Mouse (Mus musculus) thymus, postnatal 0 days (tissue): ENCODE results near the gene Hoxb6. TPM values are rescaled to one million over a fixed set of nuclear protein-coding genes. Genes with fewer than 3 reads are reported as not detected.

Experiments used
- DNase-seq: peaks from one replicate; pipeline ENCODE4 v3.0.0-alpha.2; 2015; ENCODE audit warnings: low spot score
- polyA plus RNA-seq: library from polyadenylated mRNA; unstranded; fragments of >200 nt; fragmentation: Nextera tagmentation; extraction: Ambion mirVana; gene quantifications from 2 replicates; pipeline ENCODE4 v1.2.1, GENCODE M21; 2015

Gene Hoxb6
- polyA plus RNA-seq, 1 experiment from 2014 or later = 0.10 TPM

GRCm38 (mm10) chr11:96299781-96300180 lies 7.5 kb downstream of the Hoxb6 start:
- no peak for DNase-seq

- DNase-seq = no peak
Observed at GRCm38 (mm10) chr11:96300354-96301063, 8.2 kb downstream of the Hoxb6 start.

DNA sequence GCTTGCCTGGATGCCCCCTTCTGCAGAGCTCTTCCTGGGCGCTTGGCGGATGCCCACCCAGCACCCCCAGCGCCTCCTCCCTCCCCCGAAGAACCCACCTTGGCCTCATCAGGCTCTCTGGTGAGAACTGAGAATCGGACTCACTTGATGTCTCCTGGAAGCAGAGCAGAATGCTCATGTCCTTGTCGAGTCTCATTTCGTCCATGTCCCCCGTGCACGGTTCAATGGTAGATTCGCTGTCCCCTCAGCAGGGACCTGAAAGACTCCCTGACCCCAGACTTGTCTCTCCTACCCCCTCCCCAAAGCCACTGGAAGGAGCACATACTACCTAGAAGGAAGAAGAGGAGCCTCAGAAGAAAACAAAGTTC lies 8.8 kb downstream of the Hoxb6 start:
- DNase-seq = no peak

- no peak for DNase-seq
Observed at GRCm38 (mm10) chr11:96301837-96302236, 9.6 kb downstream of the Hoxb6 start.

DNA sequence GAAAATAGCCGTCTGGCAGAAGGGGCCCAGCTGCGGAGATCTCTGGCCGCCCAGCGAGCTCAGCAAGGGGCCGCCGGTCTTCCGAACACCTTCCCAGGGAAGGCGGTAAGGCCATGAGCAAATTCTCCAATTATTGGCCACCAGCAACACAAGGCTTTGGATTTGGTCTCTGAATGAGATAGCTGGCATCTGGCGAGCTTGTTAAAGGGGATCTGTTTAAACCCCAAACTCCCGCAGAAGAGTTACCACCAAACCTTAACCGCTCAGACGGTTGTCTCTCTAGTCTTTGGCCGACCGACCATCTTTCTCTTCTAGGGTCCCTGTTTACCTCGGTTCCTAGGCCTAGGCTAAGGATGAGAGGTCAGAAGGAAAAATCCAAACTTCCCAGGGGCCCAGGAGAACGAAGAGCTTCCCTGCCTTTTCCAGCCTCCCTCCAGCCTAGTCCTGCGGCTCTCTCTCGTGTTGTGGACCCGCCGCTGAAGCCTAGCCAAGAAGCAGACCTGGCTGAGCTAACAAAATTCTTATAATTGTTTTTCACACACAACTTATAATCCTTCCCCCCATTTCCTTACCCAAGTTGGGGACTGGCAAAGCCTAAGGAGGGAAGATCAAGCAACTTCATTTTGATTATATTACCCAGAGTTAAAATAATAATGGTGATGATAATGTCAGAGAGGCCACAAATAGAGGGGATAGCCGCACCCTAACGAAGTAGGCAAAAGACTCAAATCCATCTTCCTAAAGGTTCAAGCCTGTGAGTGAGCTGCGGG lies 10.3 kb downstream of the Hoxb6 start:
- DNase-seq = no peak

DNA sequence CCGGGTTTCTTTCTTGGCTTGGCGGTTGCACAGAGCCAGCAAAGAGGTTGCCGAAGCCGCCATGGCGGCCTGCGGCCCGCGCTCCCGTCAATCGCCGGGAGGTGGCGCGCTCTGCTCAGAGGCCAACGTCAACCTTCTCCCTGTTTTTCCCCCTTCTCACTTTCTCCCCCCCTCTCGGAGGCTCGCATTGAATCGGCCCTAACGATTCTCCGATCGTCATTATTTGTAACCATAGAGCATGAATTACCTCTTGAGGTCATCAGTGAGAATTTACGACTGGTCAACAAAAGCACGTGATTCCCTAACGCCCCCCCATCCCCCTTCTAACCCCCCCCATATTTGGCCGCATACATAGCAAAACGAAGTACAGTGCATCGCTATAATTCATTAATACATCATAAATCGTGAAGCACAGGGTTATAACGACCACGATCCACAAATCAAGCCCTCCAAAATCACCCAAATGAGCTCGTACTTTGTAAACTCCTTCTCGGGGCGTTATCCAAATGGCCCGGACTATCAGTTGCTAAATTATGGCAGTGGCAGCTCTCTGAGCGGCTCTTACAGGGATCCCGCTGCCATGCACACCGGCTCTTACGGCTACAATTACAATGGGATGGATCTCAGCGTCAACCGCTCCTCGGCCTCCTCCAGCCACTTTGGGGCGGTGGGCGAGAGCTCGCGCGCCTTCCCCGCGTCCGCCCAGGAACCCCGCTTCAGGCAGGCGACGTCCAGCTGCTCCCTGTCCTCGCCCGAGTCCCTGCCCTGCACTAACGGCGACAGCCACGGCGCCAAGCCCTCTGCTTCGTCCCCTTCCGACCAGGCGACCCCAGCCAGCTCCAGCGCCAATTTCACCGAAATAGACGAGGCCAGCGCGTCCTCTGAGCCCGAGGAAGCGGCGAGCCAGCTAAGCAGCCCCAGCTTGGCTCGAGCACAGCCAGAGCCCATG lies 11.1 kb downstream of the Hoxb6 start, which contains the start of gene Hoxb5:
TSS of gene Hoxb5 (plus strand) at position 186 of the 949 bp plus-strand sequence.
- DNase-seq = peak; percentile 65

- no peak for DNase-seq
Observed at GRCm38 (mm10) chr11:96304381-96305195, 12.3 kb downstream of the Hoxb6 start.

GRCm38 (mm10) chr11:96305505-96306182 lies 13.4 kb downstream of the Hoxb6 start:
- DNase-seq = no peak

DNA sequence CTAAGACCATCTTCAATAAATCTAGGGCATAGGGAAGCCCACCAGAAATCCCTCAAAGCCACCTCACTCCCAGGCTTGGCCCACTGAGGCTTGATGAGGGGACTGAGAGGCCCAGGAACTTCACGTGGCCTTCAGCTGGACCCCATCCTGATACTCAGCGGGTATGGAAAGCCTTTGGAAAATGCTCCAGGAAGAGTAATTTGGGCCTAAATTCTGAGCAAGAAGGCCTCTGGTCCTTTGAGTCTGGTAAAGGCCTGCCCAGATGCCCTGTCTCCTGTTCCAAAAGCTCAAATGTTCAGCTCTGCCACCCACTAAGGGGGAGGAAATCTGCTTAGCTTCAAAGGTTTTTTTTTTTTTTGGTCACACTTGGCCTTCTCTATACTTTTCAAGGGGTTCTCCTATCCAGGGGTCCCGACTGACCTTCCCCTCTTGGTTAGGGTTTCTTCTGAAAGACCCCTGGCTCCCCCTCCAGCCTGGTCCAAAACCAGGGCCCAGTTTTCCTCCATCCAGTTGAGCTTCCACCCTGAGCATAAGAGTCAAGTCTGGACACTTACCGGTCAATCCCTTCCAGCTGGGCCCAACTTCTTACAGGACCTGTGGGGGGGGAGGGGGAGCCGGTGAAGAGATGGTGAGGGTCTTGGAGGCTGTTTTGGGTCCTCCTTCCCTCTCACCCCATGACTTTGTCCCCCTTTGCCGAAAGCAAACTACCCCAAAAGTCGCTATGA lies 14.1 kb downstream of the Hoxb6 start:
- DNase-seq = no peak

GRCm38 (mm10) chr11:96306908-96307269 lies 14.6 kb downstream of the Hoxb6 start:
- DNase-seq = no peak

GRCm38 (mm10) chr11:96308763-96309162 lies 16.5 kb downstream of the Hoxb6 start:
- no peak for DNase-seq

GRCm38 (mm10) chr11:96309288-96309687 lies 17.0 kb downstream of the Hoxb6 start:
- no peak for DNase-seq

GRCm38 (mm10) chr11:96310183-96310938 lies 18.1 kb downstream of the Hoxb6 start:
- DNase-seq = no peak

DNA sequence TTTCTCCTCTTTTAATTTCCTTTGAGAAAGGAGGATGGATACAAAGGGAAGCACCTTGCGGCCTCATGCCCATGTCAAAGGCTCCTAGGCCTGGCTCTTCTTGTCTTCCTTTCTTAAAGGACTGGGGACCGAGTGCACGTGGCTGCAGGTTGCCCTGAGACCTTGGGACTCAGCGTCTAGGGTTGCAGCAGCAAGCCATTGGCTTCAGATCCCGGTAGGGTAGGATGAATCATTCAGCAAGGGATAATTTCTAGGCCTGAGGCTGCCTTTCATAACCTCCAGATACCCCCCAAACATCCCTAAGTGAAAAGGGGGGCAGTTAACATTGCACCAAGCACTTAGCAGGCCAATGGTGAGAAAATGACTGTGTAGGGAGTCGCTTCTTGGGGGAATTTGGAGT lies 18.8 kb downstream of the Hoxb6 start:
- no peak for DNase-seq

- peak; percentile 68 for DNase-seq
Observed at GRCm38 (mm10) chr11:96311520-96312417, 19.5 kb downstream of the Hoxb6 start.

GRCm38 (mm10) chr11:96313134-96313533 lies 20.9 kb downstream of the Hoxb6 start:
- no peak for DNase-seq

DNA sequence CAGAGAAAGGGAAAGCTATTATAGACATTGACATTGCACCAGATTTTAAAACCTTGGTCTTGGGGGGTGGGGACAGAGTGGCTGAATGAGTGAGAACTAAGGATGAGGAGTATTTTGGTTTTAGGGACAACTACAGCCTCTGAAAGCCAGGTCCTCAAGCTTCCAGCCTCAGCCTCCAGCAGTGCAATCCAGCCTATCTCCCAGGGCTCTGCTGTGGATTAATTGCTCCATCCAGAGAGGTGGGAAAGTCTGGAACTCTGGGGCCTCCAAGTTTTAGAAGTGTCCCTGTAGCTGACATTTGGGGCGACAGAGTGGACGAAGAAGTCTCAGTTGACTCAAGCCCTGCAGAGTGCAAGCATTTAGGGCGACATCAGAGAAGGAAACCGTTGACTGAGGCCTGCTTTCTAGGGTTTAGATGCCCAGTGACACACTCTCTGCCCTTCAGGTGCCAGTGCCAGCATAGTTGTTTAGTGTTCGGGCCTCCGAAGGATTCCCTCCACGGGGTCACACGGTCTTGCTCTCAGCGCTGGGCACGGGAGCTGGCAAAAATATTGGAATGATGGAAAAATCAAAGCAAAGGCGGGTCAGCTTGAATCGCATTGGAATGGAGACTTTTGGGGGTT lies 21.6 kb downstream of the Hoxb6 start:
- no peak for DNase-seq
